Mouse (Mus musculus) kidney, adult 9 months (tissue): Measurements from ENCODE around the gene Ptma.
A peak's percentile ranks its signal among the peaks of the same experiment; 100 is the strongest.

Experiments
- DNase-seq: peaks from one replicate; pipeline ENCODE4 v3.0.0; 2022

The Ptma gene

DNA sequence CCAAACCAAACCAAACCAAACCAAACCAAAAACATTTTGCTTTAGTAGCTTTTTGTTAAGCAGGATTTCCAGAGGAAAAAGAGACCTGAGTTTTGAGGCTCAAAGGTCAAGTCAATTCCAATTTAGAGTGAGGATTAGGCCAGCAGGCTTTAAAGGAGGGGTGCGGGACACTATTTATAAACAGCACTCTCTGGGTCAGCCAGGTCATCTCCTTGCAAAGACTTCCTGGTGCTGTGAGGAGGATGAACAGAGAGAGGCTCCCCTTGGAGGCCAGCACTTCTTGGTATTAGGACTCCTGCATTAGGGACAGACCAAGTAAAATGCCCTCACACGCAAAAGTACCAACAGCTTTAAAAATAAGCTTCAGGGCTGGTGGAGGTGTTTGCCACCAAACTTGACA, 25.4 kb downstream of the Ptma start:
- no peak for DNase-seq

DNA sequence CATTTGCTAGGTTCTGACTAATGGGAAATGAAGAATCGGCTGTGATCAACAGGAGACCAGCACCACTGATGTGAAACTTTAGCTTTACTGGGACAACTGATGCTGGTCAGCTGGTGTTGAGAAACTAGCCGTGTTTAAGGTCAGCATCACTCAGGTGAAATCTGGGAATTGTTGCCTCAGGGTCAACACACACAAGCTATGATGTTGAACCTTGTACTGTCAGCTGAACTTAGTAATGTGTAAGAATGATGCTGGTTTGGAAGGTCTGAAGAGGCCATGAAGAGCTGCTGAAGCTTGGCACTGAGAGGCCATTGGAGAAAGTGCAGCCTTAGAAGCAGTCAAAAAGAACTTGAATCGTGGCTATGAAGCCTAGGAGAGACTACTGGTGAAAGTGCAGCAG, 29.1 kb downstream of the Ptma start:
- no peak for DNase-seq

DNA sequence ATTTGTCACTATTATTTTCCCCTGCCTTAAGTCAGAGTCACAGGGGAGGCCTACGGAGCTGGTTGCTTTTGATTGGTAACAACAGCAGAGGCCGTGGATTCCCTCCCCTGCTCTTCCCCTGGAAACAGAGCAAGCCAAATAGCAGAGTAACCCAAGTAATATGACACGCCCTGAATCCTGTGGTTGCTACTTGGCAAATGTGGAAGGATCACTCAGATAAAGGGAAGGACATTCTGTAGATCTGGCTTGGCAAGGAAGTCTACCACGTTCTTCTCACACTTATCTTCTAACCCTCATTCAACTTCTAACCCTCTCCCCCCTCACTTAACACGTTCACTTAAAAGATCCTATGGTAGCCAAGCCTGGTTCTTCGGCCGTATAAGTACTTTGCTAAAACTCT, 31.3 kb downstream of the Ptma start:
- peak; percentile 29 for DNase-seq

DNA sequence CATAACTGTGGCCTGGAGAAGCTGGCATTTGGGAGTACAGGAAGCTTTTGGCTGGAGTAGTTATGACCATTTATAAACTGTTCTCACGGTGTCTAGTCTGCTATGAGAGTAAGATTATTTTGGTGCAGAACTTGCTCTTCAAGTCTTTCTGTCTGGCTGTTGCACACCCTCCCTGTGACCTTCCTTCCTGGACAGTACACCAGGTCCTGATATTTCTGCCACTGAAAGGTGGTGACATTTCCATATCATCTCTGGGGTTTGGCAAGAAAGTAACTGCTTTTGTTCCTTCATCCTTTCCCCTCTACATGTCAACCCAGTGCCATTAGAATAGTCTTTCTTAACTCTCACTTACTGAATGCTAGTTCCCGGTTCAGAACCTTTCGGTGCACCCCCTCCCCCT, 32.7 kb downstream of the Ptma start:
- DNase-seq, result no peak

DNA sequence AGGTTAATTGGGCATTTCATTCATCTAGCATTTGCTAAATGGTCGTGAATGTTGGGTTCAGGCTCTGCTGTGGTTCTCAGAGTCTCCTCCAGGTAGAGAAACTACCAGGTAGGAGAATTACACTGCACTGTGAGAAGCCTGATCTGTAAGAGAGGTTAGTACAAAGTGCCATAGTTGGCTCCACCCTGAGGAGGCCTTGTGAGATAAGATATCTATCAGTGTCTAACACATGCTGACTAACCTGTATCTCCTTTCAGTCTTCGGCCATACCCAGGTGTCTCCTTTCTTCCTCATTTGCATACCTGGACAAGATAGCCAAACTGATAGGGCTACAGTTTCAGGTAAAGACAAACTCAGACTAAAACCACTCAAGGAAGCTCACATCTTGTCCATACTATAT, 36.1 kb downstream of the Ptma start:
- DNase-seq, result no peak

DNA sequence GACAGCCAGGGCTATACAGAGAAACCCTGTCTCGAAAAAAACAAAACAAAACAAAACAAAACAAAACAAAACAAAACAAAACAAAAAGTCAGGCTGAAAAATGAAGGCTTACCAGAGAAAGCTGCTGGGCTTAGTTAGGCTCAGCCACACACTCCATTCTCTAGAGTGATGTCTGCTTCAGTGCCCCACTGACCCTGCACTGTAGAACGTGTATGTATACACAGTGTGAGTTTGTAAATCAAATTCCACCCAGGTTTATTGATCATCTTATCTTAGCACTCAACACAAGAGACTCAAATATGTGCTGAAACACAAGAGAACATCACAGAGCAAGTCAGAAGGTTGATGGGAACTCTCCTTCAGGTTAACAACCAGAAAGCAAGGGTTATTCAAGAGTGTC, 41.9 kb downstream of the Ptma start:
- no peak for DNase-seq

DNA sequence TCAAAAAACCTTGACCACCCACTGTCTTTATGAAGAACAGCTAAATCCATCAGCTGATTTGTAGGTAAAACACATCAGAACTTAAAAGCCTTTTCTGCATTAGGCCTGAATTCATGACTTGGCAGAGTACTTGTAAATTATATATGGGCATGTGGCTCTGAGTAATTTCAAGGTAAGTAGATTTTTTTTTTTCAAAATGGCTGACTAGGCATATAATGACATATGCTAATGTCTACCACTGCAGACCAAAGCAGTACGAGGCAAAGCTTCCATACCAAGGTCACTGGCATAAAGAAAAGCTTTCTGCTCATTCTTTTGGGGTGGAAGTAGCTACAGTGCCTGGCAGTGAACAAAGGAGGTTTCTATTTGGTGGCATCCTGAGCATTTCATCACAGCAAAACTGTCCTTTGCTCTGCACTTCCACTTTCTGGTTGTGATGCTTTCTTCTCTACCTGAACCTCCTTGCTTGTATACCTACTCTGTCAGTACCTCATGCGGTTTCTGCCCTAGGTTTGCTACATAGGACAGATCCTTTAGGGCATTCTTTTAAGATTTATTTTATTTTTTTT, 42.9 kb downstream of the Ptma start:
- no peak for DNase-seq

DNA sequence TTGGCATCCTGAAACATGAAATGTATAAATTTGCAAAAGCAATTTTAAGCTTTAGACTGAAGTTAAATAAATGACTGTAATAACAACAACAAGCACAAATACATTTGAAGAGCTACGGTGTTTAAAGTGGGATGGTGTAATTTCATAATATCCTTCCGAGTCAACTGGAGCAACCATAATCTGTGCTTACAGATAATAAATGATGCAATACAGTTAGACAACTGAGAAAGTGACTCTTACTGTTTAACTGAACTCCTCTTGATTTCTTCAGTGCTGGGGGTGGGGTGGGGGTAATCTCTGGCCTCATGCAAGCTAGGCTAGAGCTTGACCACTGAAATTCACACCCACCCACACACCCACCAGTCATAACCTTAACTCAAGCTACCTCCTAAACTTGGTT, 44.9 kb downstream of the Ptma start:
- DNase-seq, result no peak

DNA sequence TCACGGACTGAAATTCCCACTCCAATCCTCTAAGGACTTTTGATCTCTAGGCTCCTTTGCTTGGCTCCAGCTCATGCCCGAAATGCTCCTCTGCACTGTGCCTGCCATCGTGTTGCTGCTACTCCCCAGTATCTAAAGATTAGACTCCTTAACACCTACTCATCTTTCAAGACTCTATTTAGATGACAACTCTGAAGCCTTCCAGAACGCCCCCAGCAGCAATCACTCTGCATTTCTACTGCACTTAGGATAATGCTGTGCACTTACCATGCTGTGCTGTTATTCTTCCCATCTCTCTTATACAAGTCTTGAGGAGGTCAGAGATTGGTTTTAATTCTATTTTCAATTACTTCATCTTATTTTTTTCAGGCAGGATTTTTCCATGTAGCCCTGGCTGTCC, 45.4 kb downstream of the Ptma start:
- DNase-seq, result no peak
